Mouse (Mus musculus): Measurements from ENCODE around the gene Scgb1b24.

The Scgb1b24 gene

DNA sequence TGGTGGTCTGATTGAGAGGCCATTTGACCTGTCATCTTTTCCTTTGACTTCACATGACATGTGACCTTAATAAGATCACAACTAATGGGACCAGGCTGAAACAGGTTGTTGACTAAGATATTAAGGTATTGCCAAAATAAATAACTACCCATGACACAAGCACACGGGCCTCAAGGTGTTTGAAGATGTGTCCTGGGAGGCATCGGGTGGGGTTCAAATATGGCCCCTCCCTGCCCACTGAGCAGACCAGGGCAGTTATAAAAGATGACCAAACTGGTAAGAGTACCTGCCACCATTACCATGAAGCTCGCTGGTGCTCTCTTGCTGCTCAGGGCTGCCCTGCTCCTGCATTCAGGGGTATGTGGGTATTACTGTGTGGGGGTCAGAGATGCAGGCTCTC lies at the start of gene Scgb1b24:
Gene Scgb1b24, plus strand, starts transcription at position 301 of the 400 bp plus-strand sequence.
- DNase-seq (ENCODE audit: extremely low read depth, low read depth, low spot score) = no peak

DNA sequence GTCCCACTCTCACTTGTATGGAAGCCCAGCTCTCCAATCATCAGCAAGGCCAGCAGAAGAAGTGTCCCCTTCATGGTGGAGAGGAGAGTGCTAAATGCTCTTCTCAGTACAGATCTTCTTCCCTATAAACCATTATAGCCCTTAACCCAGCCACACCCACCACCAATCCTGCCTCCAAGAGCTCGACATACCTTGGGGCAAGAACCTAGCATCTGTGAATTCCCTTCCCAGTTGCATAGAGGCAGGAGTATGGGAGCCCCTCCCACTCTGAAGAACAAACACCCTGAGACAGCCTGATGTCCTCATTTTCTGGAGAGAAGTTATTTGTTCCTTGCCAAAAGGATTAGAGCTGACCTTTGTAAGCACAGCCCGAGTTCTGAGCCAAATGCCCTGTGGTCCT lies 4.4 kb upstream of the Scgb1b24 start, which contains the start of gene Scgb2b24:
Gene Scgb2b24, minus strand, starts transcription at position 101 of the 400 bp plus-strand sequence.
- DNase-seq (ENCODE audit: extremely low read depth, low read depth, low spot score) = no peak
